Mouse (Mus musculus) T-cell, adult 66 days (primary cell): ENCODE measurements around the gene Yod1. TPM values are rescaled to one million over a fixed set of nuclear protein-coding genes. Genes with fewer than 3 reads are reported as not detected.

Experiments
- total RNA-seq, 2 experiments: library from RNA; stranded (reverse); gene quantifications; 3 replicates in 1 of 2; 4 replicates in 1 of 2; pipeline ENCODE4 v1.2.4; 2023

Yod1 gene
- total RNA-seq: 10 to 100 TPM; 14.0 to 14.3 TPM

GRCm38 (mm10) chr1:130717291-130717871, at the start of gene Yod1:
Gene Yod1 (plus strand): TSS chr1:130717327.

GRCm38 (mm10) chr1:130715561-130716217, 1.4 kb upstream of the Yod1 start, which contains the start of gene Gm29427:
Gene Gm29427 (minus strand): TSS chr1:130715799.

GRCm38 (mm10) chr1:130729153-130729552, 12.0 kb downstream of the Yod1 start, which contains the start of gene Pfkfb2:
Gene Pfkfb2 (minus strand): TSS chr1:130729253.

GRCm38 (mm10) chr1:130731741-130732337, 14.7 kb downstream of the Yod1 start, which contains the start of gene AA986860:
Gene AA986860 (plus strand): TSS chr1:130731976.

Other genes starting within 250 kb of the Yod1 start
- not detected for gene Zp3r, start 87.7 kb upstream of the Yod1 start, total RNA-seq
- not detected for gene C4bp, start 55.7 kb upstream of the Yod1 start, total RNA-seq
- not detected for gene Gm29427, start 1.5 kb upstream of the Yod1 start, total RNA-seq
- 10 to 100 TPM; 18.8 to 19.8 TPM for gene Pfkfb2, start 11.9 kb downstream of the Yod1 start, total RNA-seq
- 1 to 10 TPM; 1.0 to 1.7 TPM for gene AA986860, start 14.6 kb downstream of the Yod1 start, total RNA-seq
- gene Fcamr, start 83.6 kb downstream of the Yod1 start, total RNA-seq: not detected
- gene Pigr, start 109.4 kb downstream of the Yod1 start, total RNA-seq: not detected
- 1 to 10 TPM; 1.5 to 3.5 TPM for gene Fcmr, start 148.3 kb downstream of the Yod1 start, total RNA-seq
- not detected for gene Il24, start 170.1 kb downstream of the Yod1 start, total RNA-seq
- gene Il20, start 194.1 kb downstream of the Yod1 start, total RNA-seq: not detected
- gene Il19, start 222.8 kb downstream of the Yod1 start, total RNA-seq: not detected